ENCODE assay signal across 8 mouse cellular contexts in genomic region chr3:58982896-58983837, GRCm38 (mm10). TPM values are rescaled to one million over a fixed set of nuclear protein-coding genes. Genes with fewer than 3 reads are reported as not detected.
DNase-seq lines count a peak whose midpoint lies in the region; ATAC-seq and TF ChIP-seq lines count a peak whose summit lies in the region.

No protein-coding gene starts in this region.

- peak; percentile 43 to 80 (median 77) for TF ChIP-seq CTCF in MEL (IDR thresholded peaks at IDR 0.05 in 2 of 3, conservative IDR thresholded peaks at IDR 0.05 in 1 of 3; ENCODE audit: control insufficient read depth in 1 of 3, insufficient read depth in 1 of 3, low read depth in 2 of 3, low read length in 3 of 3, poor library complexity in 1 of 3, severe bottlenecking in 1 of 3)
- TF ChIP-seq CTCF in lung, postnatal 0 days (IDR thresholded peaks at IDR 0.05) = peak; percentile 86

- peak overlapping the region; percentile 35 for H3K9ac ChIP-seq in MEL (ENCODE audit: control insufficient read depth, low read depth, low read length, poor library complexity, severe bottlenecking)
- no peak overlapping the region for H3K9ac ChIP-seq in forebrain, embryonic 12.5 days
- H3K9ac ChIP-seq in lung, postnatal 0 days (replicated peaks; ENCODE audit: low read depth) = no peak overlapping the region

- H3K4me1 ChIP-seq in MEL (ENCODE audit: control insufficient read depth in 1 of 2, insufficient read depth in 2 of 2, low read length in 2 of 2) = peaks cover 0 to 9% of the 10 kb centered on the region in 2 experiments; a peak in 2 of 4 replicates
- H3K4me1 ChIP-seq in forebrain, embryonic 12.5 days = peaks cover 3% of the 10 kb centered on the region
- H3K4me1 ChIP-seq in hindbrain, embryonic 10.5 days (replicated peaks) = peaks cover 4% of the 10 kb centered on the region
- no peaks in the 10 kb centered on the region for H3K4me1 ChIP-seq in lung, postnatal 0 days (ENCODE audit: insufficient read depth, low read depth, low read length)

- TF ChIP-seq RAD21 in MEL (IDR thresholded peaks at IDR 0.05; ENCODE audit: low read depth, low read length) = peak; percentile 73

- H3K4me2 ChIP-seq in forebrain, embryonic 12.5 days = peak overlapping the region; percentile 37
- no peak overlapping the region for H3K4me2 ChIP-seq in lung, postnatal 0 days (replicated peaks; ENCODE audit: low read depth, low read length)

- no peak for TF ChIP-seq POLR2A in MEL (IDR thresholded peaks at IDR 0.05; ENCODE audit: control insufficient read depth in 1 of 2, insufficient read depth in 1 of 2, low read depth in 1 of 2, low read length in 2 of 2, poor library complexity in 1 of 2)

- H3K27ac ChIP-seq in MEL (ENCODE audit: control insufficient read depth, low read depth, low read length) = no peak overlapping the region
- no peak overlapping the region for H3K27ac ChIP-seq in forebrain, embryonic 12.5 days
- peak overlapping the region; percentile 67; the same call in 1 of the 2 replicates for H3K27ac ChIP-seq in hindbrain, embryonic 10.5 days
- no peak overlapping the region for H3K27ac ChIP-seq in lung, postnatal 0 days (ENCODE audit: low read length)

- no peaks in the 10 kb centered on the region for H3K36me3 ChIP-seq in MEL (ENCODE audit: control insufficient read depth in 1 of 2, insufficient read depth in 2 of 2, low read length in 2 of 2)
- H3K36me3 ChIP-seq in forebrain, embryonic 12.5 days (replicated peaks) = no peaks in the 10 kb centered on the region
- H3K36me3 ChIP-seq in hindbrain, embryonic 10.5 days = no peaks in the 10 kb centered on the region
- H3K36me3 ChIP-seq in lung, postnatal 0 days (ENCODE audit: insufficient read depth, low read length) = no peaks in the 10 kb centered on the region

- peak; percentile 82 for DNase-seq in MEL (ENCODE audit: low read depth, low spot score)
- peak; percentile 78 for DNase-seq in c-Kit-positive CD71-negative TER-119-negative erythroid progenitor cells, embryonic 14.5 days (ENCODE audit: low read depth)
- peak; percentile 42 for DNase-seq in hindbrain, embryonic 10.5 days (ENCODE audit: low spot score)
- DNase-seq in layer of hippocampus, adult 9-10 months (ENCODE audit: low spot score) = peak; percentile 71
- peak; percentile 91 for DNase-seq in lung, postnatal 0 days (ENCODE audit: low spot score)
- DNase-seq in ovary, postnatal 36 days (ENCODE audit: low spot score) = peak; percentile 7
- DNase-seq in thymus, postnatal 4 days = peak; percentile 65

- H3K4me3 ChIP-seq in MEL (ENCODE audit: control insufficient read depth in 1 of 2, insufficient read depth in 1 of 2, low read depth in 2 of 2, low read length in 2 of 2) = peak overlapping the region; percentile 28 to 54
- H3K4me3 ChIP-seq in forebrain, embryonic 12.5 days (replicated peaks) = no peak overlapping the region
- H3K4me3 ChIP-seq in hindbrain, embryonic 10.5 days = no peak overlapping the region
- no peak overlapping the region for H3K4me3 ChIP-seq in lung, postnatal 0 days (ENCODE audit: low read depth, low read length)

- WGBS in forebrain, embryonic 12.5 days = 58% methylated on average over 15 of the region's 15 CpGs
- WGBS in hindbrain, embryonic 10.5 days = 60% methylated on average over 15 of the region's 15 CpGs
- WGBS in lung, postnatal 0 days = 38% methylated on average over 15 of the region's 15 CpGs

- H3K27me3 ChIP-seq in MEL (ENCODE audit: control insufficient read depth in 1 of 2, insufficient read depth in 2 of 2, low read length in 2 of 2) = no peaks in the 10 kb centered on the region
- H3K27me3 ChIP-seq in forebrain, embryonic 12.5 days = no peaks in the 10 kb centered on the region
- H3K27me3 ChIP-seq in hindbrain, embryonic 10.5 days (ENCODE audit: insufficient read depth, poor library complexity, severe bottlenecking) = peaks cover 16% of the 10 kb centered on the region
- H3K27me3 ChIP-seq in lung, postnatal 0 days (replicated peaks; ENCODE audit: insufficient read depth, low read length) = no peaks in the 10 kb centered on the region

- no peaks in the 10 kb centered on the region for H3K9me3 ChIP-seq in MEL (replicated peaks; ENCODE audit: insufficient read depth, low read length)
- no peaks in the 10 kb centered on the region for H3K9me3 ChIP-seq in forebrain, embryonic 12.5 days
- H3K9me3 ChIP-seq in hindbrain, embryonic 10.5 days = no peaks in the 10 kb centered on the region
- no peaks in the 10 kb centered on the region for H3K9me3 ChIP-seq in lung, postnatal 0 days (ENCODE audit: low read length)

- no peaks in the 10 kb centered on the region for H3K79me2 ChIP-seq in MEL (ENCODE audit: control insufficient read depth, insufficient read depth, low read length, poor library complexity)

- TF ChIP-seq EP300 in MEL (IDR thresholded peaks at IDR 0.05; ENCODE audit: low read depth in 1 of 2, low read length in 2 of 2) = no peak
- no peak for TF ChIP-seq EP300 in lung, postnatal 0 days (IDR thresholded peaks at IDR 0.05)

- ATAC-seq in forebrain, embryonic 12.5 days (ENCODE audit: low FRiP score) = peak; percentile 51; the same call in 1 of the 2 replicates
- ATAC-seq in lung, postnatal 0 days = no peak

TF ChIP-seq in MEL, 35 proteins besides CTCF, POLR2A, EP300 and RAD21:
- TF ChIP-seq ZC3H11A (IDR thresholded peaks at IDR 0.05; ENCODE audit: low read depth, low read length) (peak; percentile 54), SMC3 (IDR thresholded peaks at IDR 0.05; ENCODE audit: low read depth, low read length) (peak; percentile 65), CHD2 (IDR thresholded peaks at IDR 0.05; ENCODE audit: low read length) (no peak), TAL1 (IDR thresholded peaks at IDR 0.05; ENCODE audit: low read length) (no peak), MAZ (IDR thresholded peaks at IDR 0.05; ENCODE audit: low read depth, low read length) (no peak), HCFC1 (IDR thresholded peaks at IDR 0.05; ENCODE audit: low read depth, low read length) (no peak), BHLHE40 (IDR thresholded peaks at IDR 0.05; ENCODE audit: borderline replicate concordance, low read depth, low read length) (no peak)

RNA-seq across cellular contexts. Expression of gene Med12l, which starts 22.5 kb away (rescaled TPM):
- under 0.01 TPM in 1 of 2 replicates, not detected in the other for total RNA-seq in MEL (2012; rRNA removed)
- under 1 TPM in 1 of 2 experiments, not detected in 1; 0.03 TPM for polyA plus RNA-seq in MEL (2012; ENCODE audit: insufficient read depth in 1 of 2, insufficient read length in 2 of 2, low read depth in 1 of 2, low replicate concordance in 2 of 2, missing spikeins in 1 of 2)
- polyA plus RNA-seq in forebrain, embryonic 12.5 days (2016; fragmentation: Nextera tagmentation; extraction: Ambion mirVana) = 6.6 and 7.2 TPM in 2 replicates
- 3.1 and 3.9 TPM in 2 replicates for polyA plus RNA-seq in hindbrain, embryonic 10.5 days (2016; fragmentation: Nextera tagmentation; extraction: Ambion mirVana)
- 0.27 and 0.40 TPM in 2 replicates for polyA plus RNA-seq in lung, postnatal 0 days (2015; fragmentation: Nextera tagmentation; extraction: Ambion mirVana)

Comparison
In these comparisons a context has a peak if more than half of its experiments do, and no peak if none do; other contexts are left out.
1. DNase-seq: peak in every context shown above with its lines; median percentile 91 in lung, postnatal 0 days; 82 in MEL; 78 in c-Kit-positive CD71-negative TER-119-negative erythroid progenitor cells, embryonic 14.5 days; 71 in layer of hippocampus, adult 9-10 months; 65 in thymus, postnatal 4 days; 42 in hindbrain, embryonic 10.5 days; 7 in ovary, postnatal 36 days.
2. H3K4me3 ChIP-seq: peak in MEL (2 of 2); none in forebrain, embryonic 12.5 days (single experiment), hindbrain, embryonic 10.5 days (single experiment) and lung, postnatal 0 days (single experiment).